Mouse (Mus musculus) MN1 (cell line): ENCODE results near the gene Hid1.

ENCODE experiments used
- DNase-seq: peaks from one replicate; pipeline ENCODE4 v3.0.0-alpha.2; 2016; ENCODE audit warnings: low spot score

The Hid1 gene

DNA sequence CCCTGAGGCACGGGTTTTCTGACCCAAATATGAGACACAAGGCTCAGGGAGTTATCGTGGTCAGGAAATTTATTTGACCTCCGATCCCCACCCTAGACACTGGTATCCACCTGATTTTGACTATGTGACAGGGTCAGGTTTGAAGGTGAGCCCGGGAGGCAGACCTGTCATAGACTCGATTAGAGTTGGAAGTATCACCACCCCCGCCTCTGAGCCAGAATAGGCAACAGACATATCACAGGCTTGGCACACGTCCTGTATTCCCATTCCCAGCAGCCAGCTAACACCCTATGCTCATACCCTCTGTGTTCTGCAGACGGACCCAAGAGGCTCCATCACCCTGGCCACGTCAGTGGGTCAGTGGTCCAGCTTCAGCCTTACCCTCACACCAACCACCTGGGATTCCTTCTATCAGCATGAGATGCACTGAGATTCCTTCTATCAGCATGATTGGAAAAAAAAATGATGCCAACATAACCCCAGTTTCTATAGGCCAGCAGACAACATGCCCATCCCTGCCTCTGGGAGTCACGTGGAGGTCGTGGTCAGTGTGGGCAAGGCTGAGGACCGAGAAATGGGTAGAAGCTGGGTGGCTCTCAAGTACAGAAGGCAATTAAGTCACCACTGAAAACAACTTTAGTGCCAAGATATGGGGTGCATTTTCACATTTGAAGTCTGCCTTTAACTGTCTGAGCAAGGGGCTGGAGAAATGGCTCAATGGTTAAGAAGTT lies 7.3 kb upstream of the Hid1 start:
- peak; percentile 65 for DNase-seq

DNA sequence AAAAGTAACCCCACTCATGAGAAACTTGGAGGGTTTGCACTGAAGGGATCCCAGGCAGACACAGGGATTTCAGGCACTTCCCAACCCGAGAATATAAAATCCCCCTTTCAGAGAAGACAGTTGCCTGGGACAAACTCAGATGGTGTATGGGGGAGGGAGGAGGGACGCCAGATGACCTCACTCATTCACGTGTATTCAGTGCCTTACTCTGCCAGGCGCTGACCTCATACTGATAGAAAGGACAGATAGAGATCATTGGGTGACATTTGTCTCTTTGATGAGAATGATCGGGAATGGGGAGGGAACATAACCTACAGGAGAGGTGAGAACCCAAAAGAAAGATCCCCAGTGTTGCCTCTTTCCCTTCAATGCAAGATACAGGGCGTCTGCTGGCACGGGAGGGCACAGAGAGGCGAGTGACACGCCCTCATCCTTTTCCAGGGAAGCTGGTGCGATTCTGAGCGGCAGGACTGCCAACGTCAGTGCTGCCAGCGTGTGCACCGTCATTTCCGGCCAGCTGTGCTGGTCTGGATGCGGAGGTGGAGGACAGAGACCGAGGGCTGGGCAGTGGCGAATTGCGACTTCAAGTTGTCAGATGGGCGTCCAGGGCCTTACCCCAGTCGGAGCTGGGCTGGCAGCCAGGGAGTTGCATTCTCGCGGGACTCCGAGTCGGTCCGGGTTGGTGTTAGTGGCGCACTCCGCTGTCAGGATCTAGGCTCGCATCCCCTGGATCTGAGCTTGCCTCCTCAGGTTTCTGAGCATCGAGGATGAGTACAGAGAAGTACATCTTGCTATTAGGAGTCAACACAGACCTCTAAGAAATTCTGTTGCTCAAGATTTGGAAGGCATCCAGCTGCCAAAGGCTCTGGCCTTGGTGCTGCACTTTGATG lies 6.5 kb upstream of the Hid1 start:
- DNase-seq, result peak; percentile 95

DNA sequence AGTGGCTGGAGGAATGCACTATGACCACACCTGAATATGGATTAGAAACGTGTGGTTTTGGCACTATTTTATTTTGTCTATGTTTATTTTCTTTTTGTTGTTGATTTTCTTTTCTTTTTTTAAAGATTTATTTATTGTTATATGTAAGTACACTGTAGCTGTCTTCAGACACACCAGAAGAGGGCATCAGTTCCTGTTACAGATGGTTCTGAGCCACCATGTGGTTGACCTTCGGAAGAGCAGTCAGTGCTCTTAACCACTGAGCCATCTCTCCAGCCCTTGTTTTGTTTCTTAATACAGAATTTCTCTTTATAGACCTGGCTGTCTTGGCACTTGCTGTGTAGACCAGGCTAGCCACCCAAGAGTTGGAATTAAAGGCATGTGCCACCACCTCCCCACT lies 5.2 kb upstream of the Hid1 start:
- DNase-seq, result no peak

DNA sequence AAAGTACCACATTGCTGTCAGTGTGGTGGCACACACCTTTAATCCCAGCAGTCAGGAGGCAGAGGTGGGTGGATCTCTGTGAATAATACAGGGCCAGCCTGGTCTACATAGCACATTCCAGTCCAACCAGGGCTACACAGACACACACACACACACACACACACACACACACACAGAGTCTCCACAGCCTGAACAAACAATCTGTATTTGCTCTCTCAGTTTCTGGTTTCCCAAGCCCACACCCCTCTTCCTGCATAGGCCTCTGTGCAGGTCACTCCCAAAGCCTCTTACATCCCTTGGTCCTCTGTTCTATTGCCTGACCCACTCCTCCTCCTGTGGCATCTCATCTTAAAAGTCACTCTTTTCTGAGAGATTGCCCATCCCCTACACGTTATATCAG lies 4.5 kb upstream of the Hid1 start:
- no peak for DNase-seq

DNA sequence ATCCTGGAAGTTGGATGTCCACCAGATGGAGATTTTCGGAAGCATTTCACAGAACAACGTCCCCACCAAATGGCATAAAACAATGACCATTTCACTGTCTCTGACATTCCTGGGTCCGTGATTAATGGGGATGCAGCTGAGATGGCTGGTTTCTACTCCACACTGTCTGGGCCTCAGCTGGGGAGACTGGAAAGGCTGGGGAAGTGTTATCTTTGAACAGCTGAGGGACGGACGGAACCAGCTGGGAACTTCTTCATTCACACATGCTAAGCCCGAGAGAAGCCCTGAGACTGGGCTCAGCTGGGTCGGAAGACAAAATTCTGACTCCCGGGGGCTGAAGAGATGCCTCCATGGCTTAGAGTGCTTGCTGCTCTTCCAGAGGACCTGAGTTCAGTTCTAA lies 3.8 kb upstream of the Hid1 start:
- no peak for DNase-seq

DNA sequence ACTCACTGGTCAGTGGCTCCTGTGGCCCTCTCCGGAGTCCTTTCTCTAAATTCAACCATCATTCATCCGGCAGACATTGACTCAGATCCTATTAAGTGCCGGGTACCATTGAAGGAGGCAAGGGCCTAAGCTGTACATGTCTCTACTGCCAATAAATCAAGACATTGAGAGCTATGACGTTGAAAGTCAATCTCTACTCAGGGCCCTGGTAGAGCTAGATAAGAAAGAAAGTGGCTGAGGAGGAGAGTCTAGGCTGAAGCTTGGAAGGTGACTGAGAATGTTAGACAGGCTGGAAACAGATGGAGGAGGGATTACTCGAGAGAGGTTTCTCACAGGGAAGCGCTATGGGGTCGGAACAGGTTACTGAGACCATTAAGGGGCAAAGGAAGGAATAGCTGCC lies 2.8 kb upstream of the Hid1 start:
- DNase-seq, result no peak

DNA sequence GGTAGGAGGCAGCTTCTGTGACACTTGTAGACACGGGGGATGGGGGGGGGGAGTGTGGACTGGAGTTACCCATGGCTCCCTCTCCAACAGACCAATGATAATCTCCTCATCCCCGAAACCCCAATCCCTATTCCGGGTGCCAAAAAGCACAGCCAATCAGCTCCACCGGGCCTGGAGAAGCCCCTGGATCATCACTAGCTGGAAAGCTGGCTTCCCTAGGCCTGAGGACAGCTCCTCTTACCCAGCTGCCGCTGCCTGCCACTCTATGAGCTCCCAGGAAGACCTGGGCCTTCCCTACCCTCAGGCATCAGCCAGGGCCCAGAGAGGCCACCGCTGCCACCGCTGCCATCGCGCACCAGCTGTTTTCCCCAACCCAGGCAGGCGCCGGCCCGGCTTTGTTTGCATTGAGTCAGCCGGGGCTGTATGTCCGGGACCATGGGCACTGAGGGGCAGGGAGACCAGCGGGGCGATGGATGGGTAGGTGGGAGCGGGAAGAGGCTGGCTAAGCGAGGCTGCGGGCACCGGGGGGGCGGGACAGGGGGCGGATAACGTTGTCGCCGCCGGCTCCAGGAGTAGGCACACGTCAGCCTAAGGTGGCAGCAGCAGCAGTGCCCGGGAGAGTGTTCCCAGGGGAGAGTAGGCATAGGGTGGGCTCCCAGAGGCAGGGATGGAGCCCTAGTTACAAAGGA lies 706 bp downstream of the Hid1 start:
- DNase-seq, result peak; percentile 61

DNA sequence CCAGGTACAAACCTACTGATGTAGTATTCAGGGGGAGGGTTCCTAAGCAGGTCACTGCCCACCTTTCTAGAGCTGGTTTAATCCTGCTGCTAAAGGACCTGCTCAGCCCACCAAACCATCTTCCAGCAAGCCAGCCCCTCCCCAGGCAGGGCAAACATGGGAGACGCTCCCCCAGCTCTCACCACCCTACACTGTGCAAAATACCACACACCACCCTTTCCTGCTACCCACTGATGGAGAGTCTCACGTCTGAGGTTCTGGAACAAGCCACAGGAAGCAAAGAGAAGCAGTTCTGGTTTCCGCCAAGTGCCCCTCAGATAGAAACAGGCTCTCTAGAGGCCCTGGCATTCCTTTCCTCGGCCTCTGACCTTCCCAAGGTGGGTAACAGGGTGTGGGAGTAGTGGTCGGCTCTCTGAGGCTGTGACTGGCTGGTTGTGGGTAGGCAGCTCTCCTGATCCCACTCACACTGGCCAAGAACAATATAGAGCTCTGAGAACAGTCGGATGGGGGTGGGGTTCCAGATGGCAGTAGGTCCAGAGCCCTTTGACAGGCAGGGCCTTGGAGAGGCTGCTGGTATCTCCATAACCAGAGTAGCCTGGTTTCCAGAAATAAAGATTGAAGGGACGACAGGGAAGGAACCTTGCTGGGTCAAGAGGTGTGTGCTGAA lies 1.4 kb downstream of the Hid1 start:
- DNase-seq, result peak; percentile 72

DNA sequence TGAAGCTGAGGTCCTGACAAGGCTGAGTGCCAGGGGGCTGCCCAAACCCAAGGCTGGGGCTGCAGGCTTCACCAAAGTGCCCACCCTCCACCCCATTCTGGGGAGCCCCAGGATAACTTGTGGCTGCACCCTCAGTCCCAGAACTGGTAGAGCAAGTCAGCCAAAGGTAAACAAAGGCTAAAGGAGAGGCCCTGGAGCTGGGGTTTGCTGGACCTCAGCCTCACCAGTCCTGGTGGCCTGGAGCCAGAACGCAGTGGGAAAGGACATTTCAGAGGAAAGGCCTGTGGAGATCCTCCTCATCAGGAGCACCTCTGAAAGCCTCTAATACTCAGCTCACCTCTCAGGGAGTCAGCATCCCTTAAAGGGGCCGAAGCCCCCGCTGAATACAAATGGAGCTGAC lies 3.4 kb downstream of the Hid1 start:
- DNase-seq, result no peak

DNA sequence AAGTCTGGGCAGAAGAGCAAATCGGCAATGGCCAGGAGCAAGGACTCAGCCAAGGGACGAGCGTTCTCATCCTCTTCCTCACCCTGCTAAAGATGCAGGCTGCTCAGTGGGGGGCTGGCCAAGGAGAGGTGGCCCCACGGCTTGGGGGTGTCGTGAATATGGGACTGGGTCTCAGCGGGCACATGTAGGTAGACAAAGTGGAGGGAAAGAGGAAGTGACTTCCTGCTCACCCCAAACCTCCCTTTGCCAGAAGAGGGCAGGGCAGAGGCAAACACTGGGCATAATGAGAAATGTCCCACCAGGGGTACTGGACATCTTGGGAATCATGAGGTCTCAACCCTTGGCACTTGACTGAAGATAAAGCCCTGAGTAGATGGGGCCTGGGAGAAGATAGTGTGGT lies 7.8 kb downstream of the Hid1 start:
- DNase-seq, result peak; percentile 31

DNA sequence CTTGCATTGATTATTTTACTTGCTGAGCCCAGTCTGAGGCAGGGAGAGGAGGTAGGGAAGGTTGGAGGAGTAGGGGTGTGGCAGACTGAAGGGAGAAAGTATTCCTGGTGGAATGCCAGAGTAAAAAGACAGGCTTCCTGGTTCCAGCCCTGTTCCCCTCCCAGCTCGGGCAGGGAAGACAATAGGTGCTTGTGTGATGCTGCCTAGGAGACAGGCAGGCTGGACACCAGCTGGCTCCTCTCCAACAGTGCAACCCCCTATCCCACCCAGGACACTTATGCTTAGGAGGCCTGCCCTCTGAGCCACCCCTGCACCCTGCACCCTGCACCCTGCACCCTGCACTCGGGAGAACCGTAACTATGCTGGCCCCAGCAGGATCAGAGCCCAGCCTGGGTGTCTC lies 8.3 kb downstream of the Hid1 start:
- peak; percentile 43 for DNase-seq

DNA sequence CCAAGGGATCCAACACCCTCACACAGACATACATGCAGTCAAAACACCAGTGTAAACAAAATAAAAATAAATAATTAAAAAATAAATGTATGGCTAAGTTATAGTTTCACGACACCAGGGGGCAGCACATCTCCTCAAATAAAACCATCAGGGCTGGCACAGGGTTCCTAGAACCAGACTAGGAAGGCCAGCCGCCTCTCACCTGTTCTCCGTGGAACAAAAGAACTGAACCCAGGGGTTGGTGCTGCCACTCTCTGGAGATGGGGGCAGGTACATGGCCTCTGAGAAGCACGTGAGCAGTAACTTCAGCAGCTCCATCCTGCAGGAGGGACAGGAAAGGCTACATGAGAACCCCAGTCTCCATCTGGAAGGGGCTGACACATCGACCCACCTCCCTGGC lies 9.1 kb downstream of the Hid1 start:
- DNase-seq, result peak; percentile 86

DNA sequence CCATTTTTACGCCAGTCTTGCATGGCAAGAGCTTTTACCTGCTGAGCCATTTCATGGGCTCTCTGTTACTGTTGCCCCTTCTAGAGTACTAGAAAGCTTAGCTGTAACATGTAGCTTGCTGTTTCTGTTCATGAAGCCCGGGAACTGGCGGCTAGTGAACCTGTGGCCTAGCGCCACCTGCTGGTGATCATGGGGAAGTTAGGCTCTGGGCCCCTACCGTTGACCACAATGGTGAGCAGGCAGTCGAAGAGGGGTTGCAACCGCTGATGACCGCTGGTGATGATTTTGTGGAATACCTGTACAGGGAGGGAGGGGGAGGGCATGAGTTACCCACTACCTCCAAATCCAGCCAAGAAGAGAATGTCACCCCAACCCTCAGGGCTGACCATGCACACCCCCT lies 13.4 kb downstream of the Hid1 start:
- DNase-seq, result peak; percentile 86

DNA sequence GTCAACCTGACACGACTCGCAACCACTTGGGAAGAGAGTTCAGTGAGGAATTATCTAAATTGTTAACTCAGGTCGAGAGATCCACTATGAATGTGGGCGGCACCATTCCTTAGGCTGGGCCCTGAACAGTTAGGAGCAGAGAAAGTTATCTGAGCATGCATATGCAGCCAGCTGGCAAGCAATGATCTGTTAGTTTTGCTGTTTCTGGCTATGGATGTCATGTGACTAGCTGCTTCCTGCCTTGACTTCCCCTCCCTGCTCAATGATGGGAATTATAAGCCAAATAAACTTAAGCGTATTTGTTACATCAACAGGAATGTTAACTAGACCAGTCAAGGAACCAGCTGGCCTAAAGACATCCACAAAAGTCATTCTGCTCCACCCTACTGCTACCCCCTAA lies 14.2 kb downstream of the Hid1 start:
- no peak for DNase-seq

DNA sequence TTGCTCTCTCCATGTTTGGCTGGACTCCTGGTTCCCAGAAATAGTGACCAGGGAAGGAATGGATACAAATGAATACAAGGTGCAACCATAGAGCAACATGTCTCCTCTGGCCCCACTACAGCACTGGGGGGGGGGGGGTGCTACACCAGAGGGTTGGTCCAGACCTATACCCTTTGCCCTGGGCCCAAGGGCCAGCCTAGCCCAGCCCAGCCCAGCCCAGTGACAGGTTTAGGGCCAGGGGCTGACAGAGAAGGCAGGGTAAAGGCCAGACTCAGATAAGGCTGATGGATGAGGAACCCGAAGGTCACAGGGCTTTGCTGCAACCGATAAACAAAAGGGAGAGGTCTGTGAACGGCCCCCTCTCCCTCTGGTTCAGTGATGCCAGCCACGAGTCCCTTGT lies 17.6 kb downstream of the Hid1 start:
- DNase-seq, result no peak

DNA sequence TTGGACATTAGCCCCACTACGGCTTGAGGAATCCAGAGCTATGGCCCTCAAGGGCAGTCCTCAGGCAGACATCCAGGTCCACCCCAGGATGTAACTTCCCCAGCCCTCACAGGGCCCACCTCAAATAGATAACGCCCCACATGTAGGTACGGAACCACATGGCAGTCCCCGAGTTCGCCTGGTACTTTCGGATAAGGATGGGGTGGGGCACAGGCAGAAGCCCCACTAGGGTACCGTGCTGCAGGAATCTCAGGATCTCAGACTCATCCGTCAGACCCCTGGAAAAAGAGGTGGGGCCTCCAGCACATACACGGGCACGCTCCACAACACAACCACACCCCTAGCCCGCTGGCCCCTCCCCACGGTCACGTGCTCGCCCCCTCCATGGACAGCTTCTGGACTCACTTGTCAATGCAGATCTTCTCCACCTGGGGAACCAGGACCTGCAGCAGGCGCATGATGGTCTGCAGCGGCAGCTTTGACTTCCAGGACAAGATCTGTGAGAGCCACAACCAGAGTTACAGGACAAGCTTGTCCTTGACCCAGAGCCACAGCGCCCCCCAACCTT lies 18.8 kb downstream of the Hid1 start:
- no peak for DNase-seq

DNA sequence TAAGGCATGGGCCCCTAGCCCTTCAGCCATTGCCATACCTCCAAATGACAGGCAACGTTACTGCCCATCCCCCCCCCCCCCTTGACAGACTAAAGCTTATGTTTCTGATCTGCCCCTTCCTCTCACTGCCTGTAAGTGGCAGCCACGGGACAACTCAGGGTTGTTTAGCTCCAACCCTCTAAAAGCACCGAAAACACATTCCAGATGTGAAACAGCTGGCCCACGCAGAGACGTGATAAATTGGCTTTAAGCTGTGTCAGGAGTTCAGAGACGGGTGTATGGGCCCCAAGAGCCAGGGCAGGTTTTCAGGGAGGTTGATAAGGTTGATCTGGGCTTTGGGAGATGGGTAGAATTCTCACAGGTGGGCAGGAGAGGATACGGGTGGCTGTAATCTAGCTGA lies 22.0 kb downstream of the Hid1 start:
- no peak for DNase-seq

DNA sequence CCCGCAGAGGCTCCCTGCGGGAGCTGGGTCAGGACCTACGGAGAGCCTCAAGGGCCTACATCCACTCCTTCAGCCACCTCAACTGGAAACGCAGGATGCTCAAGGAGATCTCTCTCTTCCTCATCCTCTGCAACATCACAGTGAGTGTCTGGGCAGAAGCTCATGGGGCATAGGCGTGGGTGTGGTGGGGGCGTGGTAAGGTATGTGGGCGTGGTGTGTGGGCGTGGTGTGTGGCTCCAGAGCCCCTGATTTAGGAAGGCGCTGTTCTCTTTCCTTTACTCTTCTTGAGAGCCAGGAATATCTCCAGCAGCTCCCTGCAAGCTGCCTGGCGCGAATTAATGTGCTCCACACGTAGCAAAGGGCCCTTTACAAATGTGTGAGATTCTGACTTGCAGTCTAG lies 22.6 kb downstream of the Hid1 start:
- no peak for DNase-seq

DNA sequence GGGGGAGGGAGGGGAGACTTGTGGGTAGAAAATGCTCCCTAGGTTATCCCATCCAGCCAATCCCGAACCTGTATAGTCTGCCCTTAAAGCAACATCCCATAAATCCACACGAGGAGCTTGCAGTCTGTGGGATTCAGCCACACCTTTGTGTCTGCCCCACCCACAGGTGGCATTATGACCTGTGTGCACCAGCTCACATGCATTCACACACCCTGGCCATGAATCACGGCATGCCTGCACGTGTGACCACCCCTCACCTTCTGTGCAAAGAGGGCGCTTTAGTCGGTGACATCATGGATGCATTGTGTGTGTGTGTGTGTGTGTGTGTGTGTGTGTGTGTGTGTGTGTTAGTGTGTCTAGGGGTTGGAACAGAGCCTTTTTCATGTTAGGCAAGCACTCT lies 25.7 kb downstream of the Hid1 start:
- DNase-seq, result no peak

DNA sequence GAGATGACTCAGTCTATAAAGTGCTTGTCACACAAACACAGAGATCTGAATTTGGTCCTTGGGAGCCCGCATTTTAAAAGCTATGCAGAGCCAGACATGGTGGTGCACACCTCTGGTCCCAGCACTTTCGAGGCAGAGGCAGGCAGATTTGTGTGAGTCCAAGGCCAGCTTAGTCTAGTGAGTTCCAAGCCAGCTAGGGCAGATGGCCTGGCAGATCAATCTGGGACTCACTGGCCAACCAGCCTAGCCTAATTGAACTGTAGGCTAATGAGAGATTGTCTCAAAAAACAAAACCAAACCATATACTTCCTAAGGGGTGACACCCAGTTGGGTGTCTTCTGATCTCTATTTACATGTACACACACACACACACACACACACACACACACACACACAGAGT lies 26.3 kb downstream of the Hid1 start:
- no peak for DNase-seq

DNA sequence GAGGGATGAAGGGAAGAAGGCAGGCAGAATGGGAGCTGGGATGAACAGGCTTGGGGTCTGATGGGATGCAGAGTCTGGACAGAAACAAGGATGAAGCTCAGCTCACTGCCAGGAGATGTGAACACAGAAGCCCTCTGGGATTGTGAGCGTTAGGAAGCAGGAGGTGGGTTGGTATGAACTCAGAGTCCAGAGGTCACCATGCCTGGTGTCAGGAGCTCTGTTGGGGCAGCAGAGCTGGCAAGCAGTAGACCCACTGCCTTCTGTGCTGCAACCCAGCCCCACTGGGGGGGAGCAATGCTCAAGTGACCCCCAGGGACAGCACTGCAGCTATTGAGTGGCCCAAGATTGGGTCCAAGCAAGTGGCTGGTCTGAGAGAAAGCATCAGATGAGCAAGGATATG lies 29.7 kb downstream of the Hid1 start:
- DNase-seq, result no peak

DNA sequence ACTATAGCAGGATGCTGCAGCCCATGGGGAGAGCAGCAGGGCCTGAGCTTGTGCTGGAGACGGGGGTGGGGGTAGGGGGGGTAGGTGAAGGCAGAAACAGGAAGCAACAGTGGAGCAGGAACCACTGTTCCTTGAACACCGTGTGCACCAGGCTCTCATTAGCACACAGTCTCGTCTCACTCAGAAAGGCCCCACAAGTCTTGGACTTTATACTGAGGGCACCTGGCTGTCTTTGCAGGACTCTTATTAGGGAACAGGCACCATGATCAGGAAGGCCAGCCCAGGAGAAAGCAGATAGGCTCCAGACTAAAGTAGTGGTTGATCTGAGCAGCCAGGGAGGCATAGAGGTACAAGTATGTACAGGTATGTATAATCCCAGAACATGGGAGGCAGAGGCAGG lies 30.2 kb downstream of the Hid1 start:
- DNase-seq, result no peak
